Mouse (Mus musculus) yolk sac, embryonic 10.5 days (tissue): ENCODE measurements around the gene Pnmal2.
A peak's percentile ranks its signal among the peaks of the same experiment; 100 is the strongest.

Source experiments
- DNase-seq: peaks from one replicate; pipeline ENCODE4 v3.0.0-alpha.2; 2017; ENCODE audit warnings: low spot score

The Pnmal2 gene

DNA sequence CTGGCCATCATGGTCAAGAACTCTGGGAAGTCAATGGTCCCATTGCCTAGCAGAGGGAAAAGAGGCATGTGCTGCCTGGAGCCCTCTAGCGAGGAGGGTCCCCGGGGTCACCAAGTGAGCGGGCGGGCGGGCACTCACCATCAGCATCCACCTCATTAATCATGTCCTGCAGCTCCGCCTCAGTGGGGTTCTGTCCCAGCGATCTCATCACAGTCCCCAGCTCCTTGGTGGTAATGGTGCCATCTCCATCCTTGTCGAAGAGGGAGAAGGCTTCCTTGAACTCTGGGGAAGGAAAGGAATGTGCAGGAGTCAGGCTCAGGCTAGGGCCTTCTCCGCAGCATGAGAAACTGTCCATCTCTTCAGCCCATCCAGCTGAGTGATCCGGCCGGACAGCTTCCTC, 27.0 kb upstream of the Pnmal2 start:
- DNase-seq = no peak

DNA sequence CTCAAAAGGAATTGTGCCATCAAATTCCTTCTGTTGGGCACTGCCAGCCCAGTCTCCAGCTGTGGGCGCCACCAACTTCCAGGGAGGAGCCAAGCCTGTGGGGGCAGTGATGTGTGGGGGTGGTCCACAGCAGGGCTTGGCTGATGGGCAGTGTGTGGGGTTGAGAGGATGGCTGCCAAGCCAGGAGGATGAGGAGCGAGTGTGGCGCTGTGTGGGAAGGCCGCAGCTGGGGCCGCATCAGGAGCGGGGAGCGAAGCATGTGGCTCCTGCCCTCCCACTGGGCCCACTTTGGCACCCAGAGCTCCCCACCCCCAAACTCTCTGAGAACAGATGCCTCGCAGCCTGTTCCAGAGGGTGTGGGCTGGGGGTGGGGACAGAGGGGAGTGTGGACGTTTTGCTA, 26.5 kb upstream of the Pnmal2 start:
- no peak for DNase-seq

DNA sequence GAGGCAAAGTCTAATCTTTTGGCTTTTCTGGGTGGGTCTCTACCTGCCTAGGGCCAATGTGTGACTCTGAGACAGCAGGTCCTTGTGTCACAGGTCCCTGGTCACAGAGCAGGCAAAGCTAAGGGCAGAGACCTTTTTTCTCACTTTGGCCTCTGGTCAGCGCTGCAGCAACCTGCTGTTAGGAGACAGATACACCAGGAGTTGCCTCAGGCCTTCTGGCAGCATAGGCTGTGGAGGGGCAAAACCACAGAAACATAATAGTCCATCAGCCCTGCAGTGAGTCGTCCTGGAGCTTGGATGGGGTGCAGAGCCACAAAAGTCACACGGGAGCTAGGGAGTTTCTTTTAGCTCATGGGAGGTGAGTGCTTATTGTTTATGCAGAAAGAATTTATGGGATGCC, 25.8 kb upstream of the Pnmal2 start:
- DNase-seq = no peak

DNA sequence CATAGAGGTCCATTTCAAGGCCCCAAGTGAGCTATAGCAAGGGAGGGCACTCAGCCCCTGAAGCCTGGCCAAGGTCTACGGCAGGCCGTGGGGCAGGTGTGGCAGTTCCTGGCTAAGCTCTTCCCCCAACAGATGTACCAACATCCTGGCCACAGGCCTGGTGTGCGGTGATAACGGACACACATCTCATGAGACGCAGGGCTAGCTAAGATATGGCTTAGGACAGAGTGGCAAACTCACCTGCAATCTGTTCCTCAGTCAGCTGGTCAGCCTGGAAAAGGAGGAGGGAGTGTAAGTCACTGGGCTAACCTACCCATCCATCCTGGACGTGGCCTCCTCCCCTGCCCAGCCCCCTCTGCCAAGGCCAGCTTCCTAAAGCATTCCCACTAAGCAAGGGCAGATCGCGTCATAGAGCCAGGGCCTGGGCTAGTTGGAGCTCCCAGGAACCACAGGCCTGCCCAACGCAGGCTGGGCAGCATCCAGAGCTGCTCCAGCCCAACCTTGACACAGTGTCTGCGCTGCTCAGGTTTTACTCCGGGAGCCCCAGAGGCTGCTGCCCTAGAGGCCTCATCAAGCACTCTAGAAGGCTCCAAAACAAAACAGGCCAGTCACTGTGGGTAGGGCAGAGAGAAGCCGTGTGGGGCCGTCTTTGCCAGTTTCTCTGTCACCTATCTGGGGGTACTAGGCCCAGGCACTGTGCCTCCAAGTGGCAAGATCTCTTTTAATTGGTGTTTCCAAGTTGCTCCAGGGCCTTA, 24.9 kb upstream of the Pnmal2 start:
- DNase-seq = no peak

DNA sequence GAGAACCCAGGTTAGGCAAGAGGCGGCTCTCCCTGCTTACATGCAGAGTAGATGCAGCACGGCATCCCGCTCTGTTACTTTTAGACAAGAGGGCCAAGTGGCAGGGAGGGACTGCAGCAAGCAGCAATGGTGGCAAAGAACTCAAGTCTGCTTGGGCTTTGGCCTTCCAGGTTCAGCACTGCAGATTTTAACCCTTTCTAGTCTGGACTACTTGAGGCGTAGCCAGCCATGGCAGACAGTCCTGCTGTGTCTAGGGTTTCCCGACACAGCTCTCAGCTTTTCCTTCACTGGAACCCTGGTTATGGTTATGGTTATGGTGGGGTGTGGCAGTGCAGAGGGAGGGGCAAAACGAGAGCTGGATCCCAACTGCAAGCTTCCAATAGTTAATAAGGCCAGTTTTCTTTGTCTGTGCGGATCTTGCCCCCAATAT, 24.3 kb upstream of the Pnmal2 start:
- DNase-seq = no peak

DNA sequence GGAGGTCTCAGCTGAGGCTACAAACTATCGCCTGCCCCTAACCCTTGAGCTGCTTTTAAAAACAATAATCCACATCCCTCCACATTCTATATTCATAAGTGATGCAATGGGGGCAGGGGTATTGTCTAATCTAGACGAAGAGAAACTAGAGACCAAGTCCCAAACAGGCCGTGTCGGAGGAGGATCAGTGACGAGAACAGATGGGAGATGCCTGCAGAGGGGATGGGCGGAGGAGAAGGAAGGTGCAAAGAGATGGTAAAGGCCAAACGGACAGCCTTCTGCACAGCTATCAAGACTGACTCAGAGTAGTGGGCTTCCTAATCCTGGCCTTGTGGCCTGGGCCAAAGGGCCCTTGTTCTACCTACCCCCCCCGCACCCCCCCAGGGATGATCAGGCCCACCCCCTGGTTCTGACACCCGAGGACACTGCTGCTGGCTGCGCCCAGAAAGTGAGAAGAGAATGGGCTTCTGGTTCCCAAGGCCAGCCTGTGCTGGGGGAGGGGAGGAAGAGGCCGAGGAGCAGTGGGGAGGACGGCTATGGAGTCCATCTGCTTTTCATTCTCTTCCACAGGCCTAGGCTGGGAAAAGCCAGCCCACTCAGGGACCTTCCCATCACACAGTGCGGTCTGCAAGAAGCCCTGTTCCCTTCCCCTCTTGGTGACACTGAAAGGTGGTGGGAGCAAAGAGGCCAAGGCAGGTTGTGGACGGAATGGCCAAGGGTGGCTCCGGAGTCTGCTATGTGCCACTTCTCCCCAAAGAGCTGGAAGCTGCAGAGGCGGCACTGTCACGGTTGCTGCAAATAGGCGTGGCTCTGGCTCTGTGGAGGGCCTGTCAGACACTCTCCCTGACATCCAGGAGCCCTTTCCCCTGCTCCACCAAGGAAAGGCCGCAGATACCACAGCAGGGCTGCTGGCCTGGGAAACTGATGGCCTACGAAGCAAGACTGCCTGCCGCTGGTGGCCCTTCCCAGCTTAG, 23.4 kb upstream of the Pnmal2 start:
- peak; percentile 36 for DNase-seq

DNA sequence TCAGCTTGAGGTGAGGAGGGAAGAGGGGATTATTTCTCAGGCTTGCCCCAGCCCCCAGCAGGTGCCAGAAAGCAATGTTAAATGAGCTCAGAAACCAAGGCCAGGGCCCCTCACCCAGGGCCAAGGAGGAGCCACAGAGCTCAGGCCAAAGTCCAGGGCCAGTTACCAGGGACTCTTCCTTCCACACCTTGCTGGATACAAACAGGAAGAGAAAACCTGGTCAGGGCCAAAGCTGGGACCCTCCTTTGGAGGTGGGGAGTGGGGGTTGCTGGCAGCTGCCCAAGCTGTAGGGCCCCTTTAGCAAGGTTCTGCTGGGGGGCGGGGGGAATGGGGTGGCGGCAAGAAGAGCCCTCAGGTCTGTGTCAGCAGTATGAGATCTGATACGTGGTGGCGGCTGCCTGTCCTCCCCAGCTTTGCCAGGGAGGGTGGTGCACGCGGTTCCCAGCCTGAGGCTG, 22.6 kb upstream of the Pnmal2 start:
- DNase-seq = peak; percentile 81

DNA sequence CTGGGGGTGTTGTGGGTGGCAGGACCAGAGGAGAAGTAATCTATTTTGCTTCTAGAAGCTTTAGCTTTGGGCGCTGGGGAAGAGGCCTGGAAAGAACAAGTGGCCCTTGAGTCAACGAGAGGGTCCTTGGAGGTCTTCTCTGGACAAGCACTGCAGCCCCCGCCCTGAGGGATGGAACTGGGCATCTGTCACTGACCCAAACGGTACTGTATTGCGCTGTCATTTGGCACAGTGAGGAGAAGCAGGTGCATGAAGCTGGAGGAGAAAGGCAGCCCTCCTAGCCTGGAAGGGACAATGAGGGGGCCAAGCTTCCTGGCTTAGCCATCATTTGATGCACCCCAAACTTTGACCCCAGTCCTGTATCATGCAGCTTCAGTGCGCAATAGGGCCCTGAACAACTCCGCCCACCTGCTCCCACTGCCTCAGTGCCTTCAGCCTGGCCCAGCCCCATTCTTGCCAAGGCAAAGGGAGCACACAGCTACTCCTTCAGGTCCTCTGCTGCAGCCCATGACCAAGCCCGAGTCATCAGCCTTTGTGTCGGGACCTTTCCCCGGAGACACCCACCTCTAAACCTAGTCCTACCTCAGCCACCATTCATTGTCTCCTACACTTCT, 22.0 kb upstream of the Pnmal2 start:
- peak; percentile 54 for DNase-seq

DNA sequence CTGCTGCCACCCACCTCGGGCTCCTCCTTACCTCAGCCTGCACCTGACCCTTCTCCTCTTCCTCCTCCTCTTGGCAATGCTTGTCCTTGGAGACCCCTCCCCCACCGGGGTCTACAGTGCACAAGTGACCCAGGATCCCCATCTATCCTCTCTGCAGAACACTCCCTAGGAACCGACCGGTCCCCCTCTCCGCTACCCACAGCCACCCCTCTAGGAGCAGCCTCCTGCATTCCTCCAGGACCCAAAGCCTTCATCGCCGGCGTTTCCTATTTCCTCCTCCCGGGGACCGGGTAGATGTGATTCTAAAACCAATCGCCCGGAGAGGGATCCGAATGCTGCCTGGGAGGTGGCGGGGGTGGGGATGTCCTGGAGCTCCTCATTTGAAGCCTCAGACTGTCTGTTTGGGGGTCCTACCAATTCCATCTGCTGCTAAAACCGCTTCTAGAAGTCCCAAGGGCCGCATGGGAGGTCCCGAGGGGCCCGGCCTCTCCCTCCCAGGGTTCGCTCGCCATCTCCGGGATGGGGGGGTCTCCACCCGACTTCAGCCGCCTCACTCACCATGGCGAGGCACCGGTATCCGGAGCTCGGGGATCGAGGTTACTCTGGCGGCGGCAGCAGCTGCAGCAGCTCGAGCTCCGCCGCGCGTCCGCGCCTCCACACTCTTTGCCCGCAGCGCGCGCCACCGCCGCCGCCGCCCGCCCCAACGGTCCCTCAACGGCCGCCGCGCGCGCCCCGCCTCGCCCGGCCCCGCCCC, 21.0 kb upstream of the Pnmal2 start:
- DNase-seq = no peak

DNA sequence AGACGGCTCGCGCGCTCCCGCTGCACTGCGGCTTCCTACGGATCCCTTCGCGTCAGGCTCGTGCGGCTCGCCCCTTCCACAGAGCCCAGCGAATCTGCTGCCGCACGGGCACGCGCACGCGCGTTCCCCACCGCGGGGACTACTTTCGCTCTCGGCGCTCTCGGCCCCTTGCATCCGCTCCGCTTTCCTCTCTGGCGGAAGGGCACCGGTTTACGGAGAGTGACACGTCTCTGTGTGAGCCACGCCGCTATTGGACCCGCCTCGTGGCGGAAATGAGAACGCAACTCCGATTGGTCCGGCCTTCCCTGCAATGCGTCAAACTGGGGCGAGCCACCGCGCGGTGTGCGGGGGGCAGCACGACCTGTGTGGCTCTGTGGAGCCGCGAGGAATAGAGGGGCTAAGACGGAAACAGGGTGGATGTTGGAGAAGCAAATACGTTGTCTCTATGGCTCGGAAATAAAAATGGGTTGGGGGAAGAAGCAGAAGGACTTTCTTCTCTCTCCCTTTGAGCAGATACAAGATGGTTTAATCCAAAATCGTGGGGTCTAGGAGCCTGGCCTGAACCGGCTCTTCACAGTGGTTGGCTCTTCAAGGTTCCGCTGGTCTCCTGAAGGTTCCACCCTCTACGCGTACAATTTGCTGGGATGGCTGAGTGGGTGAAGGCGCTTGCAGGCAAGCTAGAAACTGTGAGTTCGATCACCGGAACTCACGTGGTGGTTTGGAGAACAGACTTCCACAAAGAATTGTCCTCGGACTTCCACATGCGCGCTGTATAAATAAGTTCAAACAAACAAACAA, 20.2 kb upstream of the Pnmal2 start, which contains the start of gene Calm3:
TSS of gene Calm3 (minus strand) at position 78 of the 798 bp plus-strand sequence.
- peak; percentile 100 for DNase-seq

DNA sequence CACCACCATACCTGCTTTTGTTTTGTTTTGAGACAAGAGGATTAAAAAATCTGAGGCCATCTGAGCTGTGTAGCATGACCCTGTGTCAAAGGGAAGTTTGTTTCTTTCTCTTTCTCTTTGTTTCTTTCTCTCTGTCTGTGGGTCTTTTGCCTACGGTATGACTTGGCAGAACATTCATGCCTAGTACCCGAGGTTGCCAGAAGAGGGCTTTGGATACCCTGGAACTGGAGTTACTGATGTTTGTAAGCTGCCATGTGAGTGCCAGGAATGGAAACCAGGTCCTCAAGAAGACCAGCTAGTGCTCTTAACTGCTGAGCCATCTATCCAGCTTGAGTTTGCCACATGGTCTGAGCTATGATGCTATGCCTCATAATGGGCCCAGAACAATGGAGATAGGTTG, 16.1 kb upstream of the Pnmal2 start:
- no peak for DNase-seq

DNA sequence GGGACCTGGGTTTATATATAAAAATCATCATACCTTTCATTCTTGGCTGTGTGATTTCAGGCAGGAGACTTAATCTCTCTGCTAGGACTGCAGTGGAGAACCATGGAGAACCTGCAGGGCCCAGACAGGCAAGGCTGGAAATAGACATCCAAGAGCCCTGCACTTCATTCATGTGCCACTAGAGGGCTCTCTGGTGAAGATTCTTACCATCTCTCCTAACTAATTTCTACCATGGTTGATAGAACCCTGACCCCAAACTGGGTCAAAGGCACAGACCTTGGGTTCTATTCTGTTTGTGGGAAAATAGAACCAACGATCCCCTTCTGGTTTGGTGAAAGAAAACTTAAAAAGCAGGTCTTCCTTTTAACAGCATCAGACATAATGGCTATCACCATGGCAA, 13.6 kb upstream of the Pnmal2 start:
- DNase-seq = no peak

DNA sequence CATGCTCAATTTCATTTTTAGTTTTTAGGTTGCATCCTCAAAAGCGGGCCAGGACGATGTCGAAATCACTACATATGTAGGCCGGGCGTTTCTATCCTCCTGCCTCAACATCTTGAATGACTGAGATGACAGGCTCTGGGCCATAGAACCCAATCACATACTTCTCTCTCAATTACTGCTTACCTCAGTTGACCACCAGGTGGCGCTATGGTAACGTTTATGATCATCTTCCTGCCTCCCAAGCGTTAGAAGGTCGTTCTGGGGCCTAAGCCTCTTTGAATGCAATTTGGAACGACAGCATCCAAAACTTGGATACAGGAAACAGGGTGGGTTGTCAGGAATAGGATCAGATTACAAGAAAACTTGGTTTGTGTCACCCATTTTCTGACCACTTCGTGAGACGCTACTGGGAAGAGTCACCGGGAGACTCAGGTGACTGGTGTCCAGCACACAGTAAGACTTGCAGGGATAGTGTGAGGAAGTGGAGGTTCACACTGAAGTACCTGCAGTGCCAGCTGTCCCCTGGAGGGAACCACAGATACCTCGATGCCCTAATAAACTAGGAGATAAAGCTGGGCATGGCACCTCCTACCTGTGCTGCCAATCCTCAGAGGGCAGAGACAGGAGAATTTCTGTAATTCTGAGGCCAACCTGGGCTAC, 12.4 kb upstream of the Pnmal2 start:
- peak; percentile 50 for DNase-seq

DNA sequence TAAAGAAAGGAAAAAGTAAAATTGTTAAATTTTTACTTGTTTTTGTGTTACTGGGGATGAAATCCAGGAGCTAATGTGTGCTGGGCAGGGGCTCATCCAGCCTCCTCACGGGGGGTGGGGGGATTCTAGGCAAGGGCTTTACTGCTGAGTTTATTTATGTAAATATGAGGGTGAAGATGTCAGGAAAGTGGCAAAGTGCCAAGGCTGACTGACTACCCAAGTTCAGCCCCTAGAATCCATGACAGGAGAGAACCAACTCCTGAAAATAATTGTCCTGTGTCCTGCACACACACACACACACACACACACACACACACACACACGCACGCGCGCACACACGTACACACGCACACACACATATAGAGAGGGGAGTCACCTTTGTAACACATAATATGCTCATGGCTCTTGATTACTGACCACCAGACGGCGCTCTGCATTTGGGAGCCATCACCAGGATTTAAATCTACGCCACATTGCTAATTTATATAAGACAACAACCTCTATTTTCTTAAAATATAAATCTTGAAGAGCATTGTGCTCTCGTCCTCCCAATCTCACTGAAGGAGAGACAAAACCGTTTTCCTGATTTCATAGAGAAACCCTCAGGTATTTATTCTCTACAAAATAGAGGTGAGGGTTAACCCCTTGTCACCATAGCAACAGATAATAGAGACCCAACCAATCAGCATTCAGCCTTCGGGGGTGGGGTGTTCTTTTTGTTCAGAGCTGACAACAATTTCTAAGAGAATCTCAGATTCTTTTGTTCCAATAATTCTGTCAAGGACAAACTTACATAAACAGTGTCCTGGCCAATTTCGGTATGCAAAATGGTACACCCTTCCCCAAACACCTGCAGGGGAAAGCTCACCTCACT, 11.5 kb upstream of the Pnmal2 start:
- no peak for DNase-seq

DNA sequence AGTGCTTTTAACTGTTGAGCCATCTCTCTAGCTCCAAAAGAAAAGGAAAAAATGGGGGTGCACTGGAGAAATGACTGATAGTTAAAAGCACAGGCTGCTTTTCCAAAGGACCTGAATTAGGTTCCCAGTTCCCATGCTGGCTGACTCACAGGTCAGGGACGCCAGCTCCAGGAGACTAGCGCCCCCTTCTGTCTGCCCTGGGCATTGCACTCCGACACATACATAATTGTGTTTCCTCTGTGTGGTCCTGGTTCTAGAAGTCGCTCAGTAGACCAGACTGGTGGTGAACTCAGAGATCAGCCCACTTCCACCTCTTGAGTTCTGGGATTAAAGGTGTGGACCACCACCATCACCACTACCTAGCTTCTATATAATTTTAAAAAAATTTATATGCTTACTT, 7.2 kb upstream of the Pnmal2 start:
- no peak for DNase-seq

DNA sequence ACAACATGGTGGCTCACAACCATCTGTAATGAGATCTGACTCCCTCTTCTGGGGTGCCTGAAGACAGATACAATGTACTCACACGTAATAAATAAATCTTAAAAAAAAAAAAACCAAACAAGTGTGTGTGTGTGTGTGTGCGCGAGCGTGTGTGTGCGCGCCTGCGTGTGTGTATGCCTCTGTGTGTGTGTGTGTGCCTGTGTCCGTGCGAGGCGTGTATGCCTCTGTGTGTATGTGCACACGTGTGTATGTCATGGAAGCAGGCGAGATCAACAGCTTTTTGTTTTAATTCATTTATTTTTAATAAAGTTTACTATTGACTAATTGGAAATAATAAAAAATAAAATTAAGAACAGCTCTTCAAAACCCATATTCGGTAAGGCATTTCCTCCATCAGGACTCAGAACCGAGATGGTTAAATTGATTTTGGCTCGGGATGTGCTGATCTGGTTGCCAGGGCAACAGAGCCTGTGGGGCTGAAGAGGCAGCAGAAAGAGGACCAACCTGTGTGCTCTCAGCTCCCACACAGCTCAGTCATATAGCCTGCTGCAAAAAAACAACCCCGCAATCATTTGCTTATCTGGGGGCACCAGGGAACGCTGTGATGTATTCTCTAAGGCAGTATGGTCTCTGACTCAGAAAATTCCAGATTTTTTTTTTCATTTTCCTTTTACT, 6.2 kb upstream of the Pnmal2 start:
- no peak for DNase-seq

DNA sequence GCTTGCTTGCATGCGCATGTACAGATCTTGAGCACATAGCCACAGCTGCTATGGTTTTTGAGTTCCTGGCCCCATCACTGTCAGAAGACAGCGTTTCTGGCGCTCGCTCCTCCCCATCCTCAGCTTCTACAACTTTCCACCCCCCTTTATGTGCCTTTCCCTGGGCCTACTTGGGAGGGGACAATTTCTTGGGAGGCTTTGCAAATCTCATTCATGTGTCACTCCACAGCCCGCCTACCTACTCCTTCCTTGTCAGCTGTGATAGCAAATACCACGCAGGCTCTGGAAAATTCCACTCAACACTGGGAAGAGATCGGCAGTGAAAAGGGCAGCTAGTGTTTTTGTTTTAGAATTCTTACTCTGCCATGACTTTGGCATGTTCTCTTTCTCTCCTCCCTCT, 4.2 kb upstream of the Pnmal2 start:
- no peak for DNase-seq

DNA sequence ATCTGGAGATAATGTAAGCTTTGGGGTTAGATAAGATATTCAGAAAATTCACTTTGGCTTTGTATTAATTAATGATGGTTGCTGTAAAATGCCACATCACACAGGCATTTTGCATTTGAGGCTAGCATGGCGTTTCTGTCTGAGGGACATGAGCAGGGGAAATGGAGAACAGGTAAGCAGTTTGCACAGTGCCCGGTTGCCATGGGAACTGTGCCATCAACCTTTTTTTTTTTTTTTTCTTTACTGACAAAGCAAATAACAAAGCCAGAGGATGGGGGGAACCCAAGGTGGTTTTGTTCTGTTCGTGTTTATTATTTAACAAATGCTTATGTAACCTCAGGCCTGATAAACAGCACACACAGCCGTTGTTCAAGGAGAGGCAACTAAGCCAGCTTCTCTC, 1.6 kb upstream of the Pnmal2 start:
- no peak for DNase-seq

DNA sequence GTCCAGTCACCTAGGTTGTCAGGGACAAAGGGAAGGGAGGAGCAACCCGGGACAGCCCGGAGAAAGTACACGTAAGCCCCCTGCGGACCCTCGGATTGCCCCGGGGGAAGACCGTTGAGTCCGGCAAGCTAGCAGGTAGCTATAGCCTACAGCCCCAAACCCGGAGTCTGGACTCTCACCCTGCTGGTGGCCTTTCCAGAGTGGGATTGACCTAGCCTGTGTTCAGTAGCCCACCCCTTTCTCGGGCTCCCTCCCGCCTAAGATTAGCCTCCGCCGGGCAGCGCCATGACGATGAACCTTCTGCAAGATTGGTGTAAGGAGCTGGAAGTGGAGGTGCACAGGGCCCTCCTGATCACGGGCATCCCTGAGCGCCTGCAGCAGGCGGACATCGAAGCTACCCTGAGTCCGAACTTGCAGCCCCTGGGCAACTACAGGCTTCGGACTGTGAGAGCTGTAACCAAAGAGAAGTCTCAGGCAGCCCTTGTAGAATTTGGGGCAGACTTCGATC, 380 bp downstream of the Pnmal2 start:
- DNase-seq = no peak
